Mouse (Mus musculus) cerebellum, postnatal 36 days (tissue): ENCODE data around the gene 1700015G11Rik.
A peak's percentile ranks its signal among the peaks of the same experiment; 100 is the strongest.

ENCODE experiments used
- DNase-seq, 2 experiments: peaks; one replicate each; pipeline ENCODE4 v3.0.0; 2021 to 2022; ENCODE audit warnings: mixed read lengths in 2 of 2

The 1700015G11Rik gene

GRCm38 (mm10) chr7:52015628-52016027 is at the start of gene 1700015G11Rik:
Gene 1700015G11Rik, minus strand, starts transcription at chr7:52015728.
- DNase-seq: no peak

- no peak for DNase-seq
Observed at GRCm38 (mm10) chr7:52056954-52057353, 41.4 kb upstream of the 1700015G11Rik start.

- no peak for DNase-seq
Observed at GRCm38 (mm10) chr7:52056274-52056673, 40.7 kb upstream of the 1700015G11Rik start.

- DNase-seq: no peak
Observed at GRCm38 (mm10) chr7:52055831-52056230, 40.3 kb upstream of the 1700015G11Rik start.

- DNase-seq: peak in 1 of 2 experiments; percentile 5
Observed at GRCm38 (mm10) chr7:52037600-52038582, 22.4 kb upstream of the 1700015G11Rik start.

- no peak for DNase-seq
Observed at GRCm38 (mm10) chr7:52024050-52024626, 8.6 kb upstream of the 1700015G11Rik start.

- no peak for DNase-seq
Observed at GRCm38 (mm10) chr7:52022039-52022438, 6.5 kb upstream of the 1700015G11Rik start.

- DNase-seq: no peak
Observed at GRCm38 (mm10) chr7:52015180-52015579, 348 bp downstream of the 1700015G11Rik start.

- no peak for DNase-seq
Observed at GRCm38 (mm10) chr7:52013457-52013856, 2.1 kb downstream of the 1700015G11Rik start.

- DNase-seq: no peak
Observed at GRCm38 (mm10) chr7:52007138-52007537, 8.4 kb downstream of the 1700015G11Rik start.

GRCm38 (mm10) chr7:52006296-52006630 is 9.3 kb downstream of the 1700015G11Rik start:
- DNase-seq: no peak

GRCm38 (mm10) chr7:52005511-52006295 is 9.8 kb downstream of the 1700015G11Rik start, which contains the start of gene Svip:
Gene Svip, minus strand, starts transcription at chr7:52006018.
- DNase-seq: peak; percentile 91 to 92

- DNase-seq: no peak
Observed at GRCm38 (mm10) chr7:51991020-51991419, 24.5 kb downstream of the 1700015G11Rik start.

- no peak for DNase-seq
Observed at GRCm38 (mm10) chr7:51986909-51987308, 28.6 kb downstream of the 1700015G11Rik start.

GRCm38 (mm10) chr7:51985763-51986162 is 29.8 kb downstream of the 1700015G11Rik start:
- no peak for DNase-seq

- DNase-seq: no peak
Observed at GRCm38 (mm10) chr7:51982303-51982702, 33.2 kb downstream of the 1700015G11Rik start.

GRCm38 (mm10) chr7:51979271-51979670 is 36.3 kb downstream of the 1700015G11Rik start:
- DNase-seq: no peak

- DNase-seq: no peak
Observed at GRCm38 (mm10) chr7:51975181-51975580, 40.3 kb downstream of the 1700015G11Rik start.

- no peak for DNase-seq
Observed at GRCm38 (mm10) chr7:51973526-51973925, 42.0 kb downstream of the 1700015G11Rik start.

GRCm38 (mm10) chr7:51973091-51973490 is 42.4 kb downstream of the 1700015G11Rik start:
- no peak for DNase-seq

- DNase-seq: peak; percentile 32 to 63
Observed at GRCm38 (mm10) chr7:51972252-51972855, 43.2 kb downstream of the 1700015G11Rik start.

- DNase-seq: no peak
Observed at GRCm38 (mm10) chr7:51969379-51969778, 46.1 kb downstream of the 1700015G11Rik start.

- DNase-seq: no peak
Observed at GRCm38 (mm10) chr7:51967581-51967980, 47.9 kb downstream of the 1700015G11Rik start.
